Mouse (Mus musculus): ENCODE measurements at regions not wholly inside any gene's neighbourhood (a gene's known extent, or its start where the extent isn't known, plus 50 kb on each side); places are given as distances from the start of the nearest gene placed in this dataset.
A peak's percentile ranks its signal among the peaks of the same experiment; 100 is the strongest.

- Histone ChIP-seq H3K4me3 (replicated peaks; ENCODE audit: extremely low read depth, low read depth, low read length) (no peak overlapping the region), H3K4me1 (ENCODE audit: control insufficient read depth, insufficient read depth, low read length) (no peaks in the 10 kb centered on the region)
- 77% methylated on average over 5 of the region's 5 CpGs for WGBS
- TF ChIP-seq POLR2A (IDR thresholded peaks at IDR 0.05; ENCODE audit: borderline replicate concordance, extremely low read depth, low read depth, low read length), result no peak
- TF ChIP-seq CTCF (IDR thresholded peaks at IDR 0.05; ENCODE audit: insufficient read depth, low read length), result no peak
- no peak for DNase-seq
Observed at GRCm38 (mm10) chr1:76927041-76927440, 587.8 kb downstream of the Epha4 start.

GRCm38 (mm10) chr1:76928035-76928434 is 586.9 kb downstream of the Epha4 start:
- WGBS, result 83% methylated on average over 2 of the region's 2 CpGs
- DNase-seq, result no peak
- H3K4me1 ChIP-seq (ENCODE audit: control insufficient read depth, insufficient read depth, low read length), result no peaks in the 10 kb centered on the region
- H3K4me3 ChIP-seq (replicated peaks; ENCODE audit: extremely low read depth, low read depth, low read length), result no peak overlapping the region
- TF ChIP-seq POLR2A (IDR thresholded peaks at IDR 0.05; ENCODE audit: borderline replicate concordance, extremely low read depth, low read depth, low read length) (no peak), CTCF (IDR thresholded peaks at IDR 0.05; ENCODE audit: insufficient read depth, low read length) (no peak)

- WGBS, result 51% methylated on average over 4 of the region's 4 CpGs
- no peak for DNase-seq
- Histone ChIP-seq H3K4me3 (replicated peaks; ENCODE audit: extremely low read depth, low read depth, low read length) (no peak overlapping the region), H3K4me1 (ENCODE audit: control insufficient read depth, insufficient read depth, low read length) (no peaks in the 10 kb centered on the region)
- TF ChIP-seq POLR2A (IDR thresholded peaks at IDR 0.05; ENCODE audit: borderline replicate concordance, extremely low read depth, low read depth, low read length) (no peak), CTCF (IDR thresholded peaks at IDR 0.05; ENCODE audit: insufficient read depth, low read length) (no peak)
Observed at GRCm38 (mm10) chr1:76933460-76933859, 581.4 kb downstream of the Epha4 start.

DNA sequence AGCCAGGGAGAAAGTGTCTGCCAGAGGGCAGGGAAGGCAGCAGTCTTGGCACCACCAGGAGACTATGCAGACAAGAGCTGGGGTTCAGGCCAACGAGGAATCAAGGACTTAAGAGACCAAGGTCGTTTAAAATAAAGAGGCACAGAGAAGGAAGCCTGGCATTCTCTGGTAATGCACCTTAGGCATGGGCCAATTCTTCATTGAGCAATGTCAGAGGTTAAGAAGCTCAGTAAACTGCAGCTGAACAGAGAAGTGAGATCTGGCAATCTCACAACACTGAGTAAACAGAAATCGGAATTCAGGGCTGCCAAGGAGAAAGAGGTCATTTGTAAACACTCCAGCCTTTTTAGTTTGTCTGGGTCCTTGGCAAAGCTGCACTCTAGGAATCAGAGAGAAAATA is 572.2 kb downstream of the Epha4 start:
- DNase-seq, result peak; percentile 51
- no peak overlapping the region for H3K4me3 ChIP-seq (replicated peaks; ENCODE audit: extremely low read depth, low read depth, low read length)
- WGBS, result 11% methylated on average over 3 of the region's 3 CpGs
- TF ChIP-seq CTCF (IDR thresholded peaks at IDR 0.05; ENCODE audit: insufficient read depth, low read length), result no peak
- no peak for TF ChIP-seq POLR2A (IDR thresholded peaks at IDR 0.05; ENCODE audit: borderline replicate concordance, extremely low read depth, low read depth, low read length)
- H3K4me1 ChIP-seq (ENCODE audit: control insufficient read depth, insufficient read depth, low read length), result no peaks in the 10 kb centered on the region; the same call in none of the 2 replicates

DNA sequence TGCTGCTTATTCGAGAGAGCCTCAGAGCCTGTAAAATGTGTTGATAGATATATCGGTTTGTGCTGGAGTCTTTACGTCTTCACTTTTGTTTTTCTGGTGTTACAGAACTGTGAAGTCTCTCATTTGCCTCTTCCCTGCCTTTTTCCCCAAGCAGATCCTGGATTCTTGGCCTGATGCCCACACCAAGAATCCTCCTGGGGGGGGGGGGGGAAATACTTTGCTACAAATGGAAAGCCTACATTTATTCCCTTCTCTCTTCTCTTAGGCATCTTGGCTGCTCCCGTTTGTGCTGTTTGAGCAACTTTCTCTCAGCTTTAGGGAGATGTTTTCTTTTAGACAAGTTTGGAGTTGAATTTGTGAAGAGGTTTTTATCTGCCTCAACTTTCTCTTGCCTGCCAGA is 570.8 kb downstream of the Epha4 start:
- DNase-seq, result no peak
- 60% methylated on average over 4 of the region's 4 CpGs for WGBS
- Histone ChIP-seq H3K4me1 (ENCODE audit: control insufficient read depth, insufficient read depth, low read length) (no peaks in the 10 kb centered on the region; the same call in none of the 2 replicates), H3K4me3 (replicated peaks; ENCODE audit: extremely low read depth, low read depth, low read length) (no peak overlapping the region)
- TF ChIP-seq CTCF (IDR thresholded peaks at IDR 0.05; ENCODE audit: insufficient read depth, low read length) (no peak), POLR2A (IDR thresholded peaks at IDR 0.05; ENCODE audit: borderline replicate concordance, extremely low read depth, low read depth, low read length) (no peak)

DNA sequence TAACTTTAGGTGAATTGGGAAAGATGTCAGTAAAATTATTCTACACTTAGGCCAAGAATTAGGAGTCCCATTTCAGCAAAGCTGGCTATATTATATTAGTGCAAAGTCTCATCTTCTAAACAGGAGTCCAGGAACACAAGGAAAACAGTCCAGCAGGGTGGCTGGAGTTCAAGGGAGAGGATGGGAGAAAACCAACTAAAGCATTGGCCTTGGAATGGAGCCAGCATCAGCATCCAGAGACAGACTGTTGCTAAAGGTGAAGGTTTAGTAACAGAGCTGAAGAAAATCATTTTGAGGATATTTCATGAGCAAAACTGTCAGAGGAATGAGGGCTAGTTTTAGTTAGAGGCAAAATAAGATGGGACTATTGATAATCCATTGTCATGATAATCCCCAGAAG is 559.9 kb downstream of the Epha4 start:
- Histone ChIP-seq H3K4me1 (ENCODE audit: control insufficient read depth, insufficient read depth, low read length) (no peaks in the 10 kb centered on the region), H3K4me3 (replicated peaks; ENCODE audit: extremely low read depth, low read depth, low read length) (no peak overlapping the region)
- TF ChIP-seq POLR2A (IDR thresholded peaks at IDR 0.05; ENCODE audit: borderline replicate concordance, extremely low read depth, low read depth, low read length) (no peak), CTCF (IDR thresholded peaks at IDR 0.05; ENCODE audit: insufficient read depth, low read length) (no peak)
- DNase-seq, result no peak

DNA sequence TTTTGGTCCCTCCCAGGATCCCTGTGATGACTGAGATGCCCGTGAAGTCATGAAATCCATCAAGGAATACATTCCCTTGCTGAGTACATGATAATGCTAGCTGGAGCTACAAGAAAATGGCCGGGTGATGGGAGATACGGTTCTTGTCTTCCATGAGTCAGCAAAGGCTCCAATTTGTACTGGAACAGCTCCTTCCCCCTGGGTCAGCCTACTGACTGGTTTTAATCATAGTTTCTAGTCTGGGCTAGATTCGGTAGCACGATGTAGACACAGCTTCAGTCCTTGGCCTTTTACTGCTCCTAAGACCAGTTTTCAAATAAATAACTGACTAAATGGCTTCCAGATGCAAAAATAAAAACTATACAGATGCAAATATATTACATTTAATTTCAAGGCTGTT is 557.5 kb downstream of the Epha4 start:
- Histone ChIP-seq H3K4me3 (replicated peaks; ENCODE audit: extremely low read depth, low read depth, low read length) (no peak overlapping the region), H3K4me1 (ENCODE audit: control insufficient read depth, insufficient read depth, low read length) (no peaks in the 10 kb centered on the region)
- no peak for DNase-seq
- 80% methylated on average over 5 of the region's 5 CpGs for WGBS
- TF ChIP-seq CTCF (IDR thresholded peaks at IDR 0.05; ENCODE audit: insufficient read depth, low read length) (no peak), POLR2A (IDR thresholded peaks at IDR 0.05; ENCODE audit: borderline replicate concordance, extremely low read depth, low read depth, low read length) (no peak)

- WGBS, result 47% methylated on average over 4 of the region's 4 CpGs
- TF ChIP-seq CTCF (IDR thresholded peaks at IDR 0.05; ENCODE audit: insufficient read depth, low read length), result no peak
- TF ChIP-seq POLR2A (IDR thresholded peaks at IDR 0.05; ENCODE audit: borderline replicate concordance, extremely low read depth, low read depth, low read length), result no peak
- no peak overlapping the region for H3K4me3 ChIP-seq (replicated peaks; ENCODE audit: extremely low read depth, low read depth, low read length)
- no peaks in the 10 kb centered on the region for H3K4me1 ChIP-seq (ENCODE audit: control insufficient read depth, insufficient read depth, low read length)
- no peak for DNase-seq
Observed at GRCm38 (mm10) chr1:76958706-76959105, 556.2 kb downstream of the Epha4 start.

- no peak overlapping the region for H3K4me3 ChIP-seq (replicated peaks; ENCODE audit: extremely low read depth, low read depth, low read length)
- no peak for DNase-seq
- 84% methylated on average over 4 of the region's 4 CpGs for WGBS
- no peaks in the 10 kb centered on the region for H3K4me1 ChIP-seq (ENCODE audit: control insufficient read depth, insufficient read depth, low read length)
- TF ChIP-seq CTCF (IDR thresholded peaks at IDR 0.05; ENCODE audit: insufficient read depth, low read length) (no peak), POLR2A (IDR thresholded peaks at IDR 0.05; ENCODE audit: borderline replicate concordance, extremely low read depth, low read depth, low read length) (no peak)
Observed at GRCm38 (mm10) chr1:76972454-76972853, 542.4 kb downstream of the Epha4 start.

DNA sequence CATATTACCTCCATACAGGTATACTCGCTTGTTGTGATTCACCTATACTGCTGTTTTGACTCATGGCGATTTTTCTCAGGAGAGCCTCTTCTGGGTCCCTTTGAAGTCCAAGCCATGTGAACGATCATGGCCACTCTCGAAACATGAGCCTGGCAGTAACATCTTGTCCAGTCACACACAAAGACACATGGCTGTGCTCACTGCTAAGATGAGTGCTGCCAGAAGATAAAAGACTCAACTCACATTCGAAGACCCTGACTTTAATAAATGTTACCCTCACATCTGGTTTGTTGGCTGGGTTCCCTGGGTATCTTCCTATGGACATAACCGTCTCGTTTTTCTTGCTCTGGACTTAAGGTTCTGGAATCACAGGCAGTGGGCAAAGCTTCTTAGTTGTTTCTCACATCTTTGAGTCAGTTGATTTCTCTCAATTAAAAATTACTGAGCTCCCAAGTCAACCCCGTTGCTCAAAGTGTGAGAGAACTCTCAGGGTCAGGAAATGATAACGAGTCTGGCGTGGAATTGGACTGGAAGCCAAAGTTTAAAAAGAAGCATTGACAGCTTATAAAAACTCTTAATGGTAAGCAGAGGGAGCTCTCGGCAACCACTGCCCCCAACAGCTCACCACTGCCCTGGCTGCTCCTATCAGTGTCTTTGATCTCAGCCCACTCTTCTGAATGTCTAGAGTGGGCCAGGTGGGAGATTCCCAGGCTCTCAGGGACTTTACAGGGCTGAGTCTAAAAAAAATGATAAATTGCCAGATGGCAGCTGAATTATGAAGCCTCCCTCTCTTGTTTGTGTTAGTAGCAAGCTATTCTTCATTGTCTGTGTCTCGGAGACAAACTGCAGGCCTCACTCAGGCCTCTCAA is 539.6 kb downstream of the Epha4 start:
- WGBS, result 55% methylated on average over 12 of the region's 12 CpGs
- no peak for TF ChIP-seq CTCF (IDR thresholded peaks at IDR 0.05; ENCODE audit: insufficient read depth, low read length)
- no peak for TF ChIP-seq POLR2A (IDR thresholded peaks at IDR 0.05; ENCODE audit: borderline replicate concordance, extremely low read depth, low read depth, low read length)

More for the DNA sequence above, 539.6 kb downstream of the Epha4 start:
- no peak for DNase-seq
- Histone ChIP-seq H3K4me3 (replicated peaks; ENCODE audit: extremely low read depth, low read depth, low read length) (no peak overlapping the region), H3K4me1 (ENCODE audit: control insufficient read depth, insufficient read depth, low read length) (no peaks in the 10 kb centered on the region)
